Mouse (Mus musculus) forebrain, postnatal 0 days (tissue): ENCODE measurements around the gene Gstcd. TPM values are rescaled to one million over a fixed set of nuclear protein-coding genes. Genes with fewer than 3 reads are reported as not detected.
A peak's percentile ranks its signal among the peaks of the same experiment; 100 is the strongest.

Experiments used
- ATAC-seq: fragments of 200-750 bp; cut with Nextera tagmentation; 2 replicates; pipeline ENCODE4 v1.8.0; 2017; ENCODE audit warnings: mild to moderate bottlenecking, moderate library complexity
- DNase-seq: peaks from one replicate; pipeline ENCODE4 v3.0.0-alpha.2; 2015
- H3K27ac ChIP-seq: fragments of 300-500 bp; sonication (generic); 2 replicates; pipeline ENCODE4 v1.5.1; 2014; ENCODE audit warnings: low read depth, mild to moderate bottlenecking, antibody characterized with exemption, low read length, moderate library complexity, mixed read lengths
- H3K27me3 ChIP-seq: fragments of 300-500 bp; sonication (generic); 2 replicates; pipeline ENCODE4 v1.6.1; 2014; ENCODE audit warnings: mild to moderate bottlenecking, low read length, mixed read lengths; ENCODE audit not compliant: insufficient read depth
- H3K36me3 ChIP-seq: fragments of 300-500 bp; sonication (generic); 2 replicates; pipeline ENCODE4 v1.6.1; 2014; ENCODE audit warnings: mild to moderate bottlenecking, moderate library complexity; ENCODE audit not compliant: insufficient read depth
- H3K4me1 ChIP-seq: fragments of 300-500 bp; sonication (generic); 2 replicates; pipeline ENCODE4 v1.6.1; 2014; ENCODE audit warnings: antibody characterized with exemption; ENCODE audit not compliant: insufficient read depth
- H3K4me2 ChIP-seq: fragments of 300-500 bp; sonication (generic); 2 replicates; pipeline ENCODE4 v1.6.1; 2014; ENCODE audit warnings: low read depth, mild to moderate bottlenecking, moderate library complexity
- H3K4me3 ChIP-seq: fragments of 300-500 bp; sonication (generic); 2 replicates; pipeline ENCODE4 v1.5.1; 2014; ENCODE audit warnings: low read depth, low read length, mixed read lengths
- H3K9ac ChIP-seq: fragments of 300-500 bp; sonication (generic); 2 replicates; pipeline ENCODE4 v1.6.1; 2014; ENCODE audit warnings: mild to moderate bottlenecking
- H3K9me3 ChIP-seq: fragments of 300-500 bp; sonication (generic); 2 replicates; pipeline ENCODE4 v1.6.1; 2016; ENCODE audit warnings: low read length
- CTCF ChIP-seq: sonication (generic); IDR thresholded peaks from 2 replicates; pipeline ENCODE4 v1.5.1; 2016; ENCODE audit warnings: antibody characterized with exemption, control low read depth, low read depth
- WGBS: fragments of 180-500 bp; shearing (Covaris S2); extraction: QIAGEN DNeasy Blood & Tissue Kit; methylation state at CpG from one replicate; pipeline ENCODE4 v1.1.7; 2014; 5-methylcytosine and 5-hydroxymethylcytosine counted together
- polyA plus RNA-seq: library from polyadenylated mRNA; unstranded; fragments of >200 nt; fragmentation: Nextera tagmentation; extraction: Ambion mirVana; gene quantifications from 2 replicates; pipeline ENCODE4 v1.2.1, GENCODE M21; 2015
- total RNA-seq: library from RNA; depleted of rRNA; stranded (reverse); fragments of >200 nt; gene quantifications from 2 replicates; pipeline ENCODE4 v1.2.3, GENCODE M21; 2014; rRNA removed

Gstcd gene
- 9.5 and 12.8 TPM in 2 replicates for total RNA-seq
- polyA plus RNA-seq, result 1.4 and 2.1 TPM in 2 replicates

- no peaks in the 10 kb centered on the region for H3K27me3 ChIP-seq
- H3K4me2 ChIP-seq, result peak within 1 kb of the TSS; percentile 54
- peak within 1 kb of the TSS; percentile 83 for H3K9ac ChIP-seq
- no peaks in the 10 kb centered on the region for H3K9me3 ChIP-seq
- WGBS, result under 1% methylated on average over 53 of the region's 53 CpGs
- H3K27ac ChIP-seq, result peak within 1 kb of the TSS; percentile 90
- peaks cover 15% of the 10 kb centered on the region for H3K4me1 ChIP-seq
- peak; percentile 99 for ATAC-seq
- H3K36me3 ChIP-seq, result no peaks in the 10 kb centered on the region
- no peak for TF ChIP-seq CTCF
- peak within 1 kb of the TSS; percentile 85 for H3K4me3 ChIP-seq
- DNase-seq, result peak; percentile 98
Observed at GRCm38 (mm10) chr3:133091664-133092273, at the start of gene Gstcd, which contains the start of gene Ints12. Gene Gstcd (minus strand): TSS chr3:133092033. Gene Ints12 (plus strand): TSS chr3:133091840.

GRCm38 (mm10) chr3:133132611-133133010 lies 40.8 kb upstream of the Gstcd start:
- no peak overlapping the region for H3K27ac ChIP-seq
- no peaks in the 10 kb centered on the region for H3K4me1 ChIP-seq
- TF ChIP-seq CTCF, result peak; percentile 44
- ATAC-seq, result 0 out of 2 replicates have a peak, but pooled peaks have one; percentile 6
- 46% methylated on average over 8 of the region's 8 CpGs for WGBS
- no peak overlapping the region for H3K9ac ChIP-seq
- peak; percentile 42 for DNase-seq
- no peaks in the 10 kb centered on the region for H3K27me3 ChIP-seq
- H3K9me3 ChIP-seq, result no peaks in the 10 kb centered on the region
- H3K36me3 ChIP-seq, result no peaks in the 10 kb centered on the region
- no peak overlapping the region for H3K4me2 ChIP-seq
- H3K4me3 ChIP-seq, result no peak overlapping the region

GRCm38 (mm10) chr3:133131372-133131771 lies 39.5 kb upstream of the Gstcd start:
- no peak for TF ChIP-seq CTCF
- no peak overlapping the region for H3K4me2 ChIP-seq
- WGBS, result 92% methylated on average over 5 of the region's 5 CpGs
- ATAC-seq (no peak), DNase-seq (no peak)
- H3K27ac ChIP-seq, result no peak overlapping the region
- H3K27me3 ChIP-seq, result no peaks in the 10 kb centered on the region
- no peaks in the 10 kb centered on the region for H3K36me3 ChIP-seq
- H3K4me3 ChIP-seq, result no peak overlapping the region
- H3K9me3 ChIP-seq, result no peaks in the 10 kb centered on the region
- no peaks in the 10 kb centered on the region for H3K4me1 ChIP-seq
- no peak overlapping the region for H3K9ac ChIP-seq

GRCm38 (mm10) chr3:133113281-133113680 lies 21.4 kb upstream of the Gstcd start:
- ATAC-seq (no peak), DNase-seq (no peak)
- no peaks in the 10 kb centered on the region for H3K27me3 ChIP-seq
- H3K4me1 ChIP-seq, result no peaks in the 10 kb centered on the region
- no peak overlapping the region for H3K27ac ChIP-seq
- H3K36me3 ChIP-seq, result peaks cover 9% of the 10 kb centered on the region; the same call in 1 of the 2 replicates
- no peak overlapping the region for H3K4me2 ChIP-seq
- WGBS, result 67% methylated on average over 1 of the region's 1 CpGs
- H3K9ac ChIP-seq, result no peak overlapping the region
- TF ChIP-seq CTCF, result no peak
- no peaks in the 10 kb centered on the region for H3K9me3 ChIP-seq
- H3K4me3 ChIP-seq, result no peak overlapping the region

- H3K27me3 ChIP-seq, result no peaks in the 10 kb centered on the region
- TF ChIP-seq CTCF, result peak; percentile 75
- 32% methylated on average over 2 of the region's 2 CpGs for WGBS
Observed at GRCm38 (mm10) chr3:133111741-133112140, 19.9 kb upstream of the Gstcd start.

GRCm38 (mm10) chr3:133109844-133110243 lies 18.0 kb upstream of the Gstcd start:
- no peaks in the 10 kb centered on the region for H3K27me3 ChIP-seq
- H3K4me1 ChIP-seq, result no peaks in the 10 kb centered on the region
- H3K4me3 ChIP-seq, result no peak overlapping the region
- 90% methylated on average over 4 of the region's 4 CpGs for WGBS
- DNase-seq, result no peak
- no peak for ATAC-seq
- peaks cover 26% of the 10 kb centered on the region for H3K36me3 ChIP-seq
- no peak for TF ChIP-seq CTCF
- no peak overlapping the region for H3K9ac ChIP-seq
- no peak overlapping the region for H3K4me2 ChIP-seq
- no peak overlapping the region for H3K27ac ChIP-seq
- H3K9me3 ChIP-seq, result no peaks in the 10 kb centered on the region

More at GRCm38 (mm10) chr3:133111741-133112140, 19.9 kb upstream of the Gstcd start:
- ATAC-seq (peak; percentile 69), DNase-seq (peak; percentile 75)
- Histone ChIP-seq H3K4me2 (no peak overlapping the region), H3K4me3 (no peak overlapping the region), H3K4me1 (no peaks in the 10 kb centered on the region), H3K36me3 (peaks cover 14% of the 10 kb centered on the region), H3K9ac (no peak overlapping the region), H3K27ac (no peak overlapping the region), H3K9me3 (no peaks in the 10 kb centered on the region)

- no peak overlapping the region for H3K27ac ChIP-seq
- DNase-seq (no peak), ATAC-seq (no peak)
- no peaks in the 10 kb centered on the region for H3K9me3 ChIP-seq
- WGBS, result 95% methylated on average over 4 of the region's 4 CpGs
- H3K9ac ChIP-seq, result no peak overlapping the region
- no peak overlapping the region for H3K4me2 ChIP-seq
- H3K4me1 ChIP-seq, result no peaks in the 10 kb centered on the region
- H3K4me3 ChIP-seq, result no peak overlapping the region
- H3K36me3 ChIP-seq, result peaks cover 31% of the 10 kb centered on the region
- H3K27me3 ChIP-seq, result no peaks in the 10 kb centered on the region
- TF ChIP-seq CTCF, result no peak
Observed at GRCm38 (mm10) chr3:133108731-133109130, 16.9 kb upstream of the Gstcd start.
